Mouse (Mus musculus) MEL (cell line): ENCODE measurements at regions not wholly inside any gene's neighbourhood (a gene's known extent, or its start where the extent isn't known, plus 50 kb on each side); places are given as distances from the start of the nearest gene placed in this dataset.

Experiments used
- DNase-seq: peaks from one replicate; pipeline ENCODE4 v3.0.0; 2011; ENCODE audit warnings: low read depth, low spot score
- H3K27ac ChIP-seq: 2 replicates; pipeline ENCODE4 v1.5.1; 2012; ENCODE audit warnings: low read depth, mild to moderate bottlenecking, control low read depth, low read length, moderate library complexity; ENCODE audit not compliant: control insufficient read depth
- H3K27me3 ChIP-seq, 2 experiments: fragments of 150-350 bp in 1 of 2; sonication (generic) in 1 of 2; 2 replicates each; pipeline ENCODE4 v1.6.1; 2012; ENCODE audit warnings: low read length in 2 of 2, mild to moderate bottlenecking in 2 of 2, improper control_type of control experiment in 1 of 2, moderate library complexity in 1 of 2; ENCODE audit not compliant: insufficient read depth in 2 of 2, control insufficient read depth in 1 of 2
- H3K36me3 ChIP-seq, 2 experiments: 2 replicates each; pipeline ENCODE4 v1.6.1; 2012 to 2014; ENCODE audit warnings: low read length in 2 of 2, improper control_type of control experiment in 1 of 2, inconsistent platforms in 1 of 2, mild to moderate bottlenecking in 1 of 2; ENCODE audit not compliant: insufficient read depth in 2 of 2, control insufficient read depth in 1 of 2
- H3K4me1 ChIP-seq, 2 experiments: fragments of 150-350 bp in 1 of 2; sonication (generic) in 1 of 2; 2 replicates each; pipeline ENCODE4 v1.6.1; 2012; ENCODE audit warnings: low read length in 2 of 2, improper control_type of control experiment in 1 of 2, mild to moderate bottlenecking in 1 of 2; ENCODE audit not compliant: insufficient read depth in 2 of 2, control insufficient read depth in 1 of 2
- H3K4me3 ChIP-seq, 2 experiments: fragments of 150-350 bp in 1 of 2; sonication (generic) in 1 of 2; 2 replicates each; pipeline ENCODE4 v1.5.1; 2012; ENCODE audit warnings: low read depth in 2 of 2, low read length in 2 of 2, mild to moderate bottlenecking in 2 of 2, moderate library complexity in 2 of 2, control low read depth in 1 of 2, improper control_type of control experiment in 1 of 2; ENCODE audit not compliant: control insufficient read depth in 1 of 2, insufficient read depth in 1 of 2
- H3K79me2 ChIP-seq: 2 replicates; pipeline ENCODE4 v1.6.1; 2012; ENCODE audit warnings: mild to moderate bottlenecking, low read length, moderate library complexity; ENCODE audit not compliant: control insufficient read depth, poor library complexity, insufficient read depth
- H3K9ac ChIP-seq: 2 replicates; pipeline ENCODE4 v1.6.1; 2012; ENCODE audit warnings: low read depth, mild to moderate bottlenecking, control low read depth, low read length, moderate library complexity; ENCODE audit not compliant: control insufficient read depth, poor library complexity, severe bottlenecking
- H3K9me3 ChIP-seq: fragments of 150-350 bp; sonication (generic); replicated peaks from 2 replicates; pipeline ENCODE4 v1.6.1; 2012; ENCODE audit warnings: mild to moderate bottlenecking, low read length, improper control_type of control experiment, moderate library complexity; ENCODE audit not compliant: insufficient read depth
- BHLHE40 ChIP-seq: IDR thresholded peaks from 2 replicates; pipeline ENCODE4 v1.6.1; 2012; ENCODE audit warnings: low read depth, mild to moderate bottlenecking, inconsistent platforms, low read length, improper control_type of control experiment, borderline replicate concordance
- EP300 ChIP-seq, 2 experiments: IDR thresholded peaks; 2 replicates each; pipeline ENCODE4 v1.6.1; 2011; ENCODE audit warnings: improper control_type of control experiment in 2 of 2, low read length in 2 of 2, low read depth in 1 of 2, mild to moderate bottlenecking in 1 of 2
- GABPA ChIP-seq: IDR thresholded peaks from 2 replicates; pipeline ENCODE4 v1.6.1; 2012; ENCODE audit warnings: low read depth, mild to moderate bottlenecking, inconsistent platforms, low read length, improper control_type of control experiment, moderate library complexity
- GATA1 ChIP-seq: IDR thresholded peaks from 2 replicates; pipeline ENCODE4 v1.6.1; 2011; ENCODE audit warnings: low read depth, low read length, improper control_type of control experiment
- MAFK ChIP-seq: IDR thresholded peaks from 2 replicates; pipeline ENCODE4 v1.6.1; 2011; ENCODE audit warnings: low read depth, mild to moderate bottlenecking, low read length, improper control_type of control experiment, borderline replicate concordance
- MAX ChIP-seq: IDR thresholded peaks from 2 replicates; pipeline ENCODE4 v1.6.1; 2011; ENCODE audit warnings: low read length, improper control_type of control experiment
- MAZ ChIP-seq: IDR thresholded peaks from 2 replicates; pipeline ENCODE4 v1.6.1; 2012; ENCODE audit warnings: low read depth, mild to moderate bottlenecking, inconsistent platforms, low read length, improper control_type of control experiment
- MXI1 ChIP-seq: IDR thresholded peaks from 2 replicates; pipeline ENCODE4 v1.6.1; 2011; ENCODE audit warnings: mild to moderate bottlenecking, low read depth, low read length, improper control_type of control experiment
- POLR2A ChIP-seq, 2 experiments: IDR thresholded peaks; 2 replicates each; pipeline ENCODE4 v1.6.1; 2011 to 2012; ENCODE audit warnings: low read length in 2 of 2, mild to moderate bottlenecking in 2 of 2, control low read depth in 1 of 2, improper control_type of control experiment in 1 of 2, low read depth in 1 of 2, moderate library complexity in 1 of 2; ENCODE audit not compliant: control insufficient read depth in 1 of 2, insufficient read depth in 1 of 2, poor library complexity in 1 of 2
- POLR2AphosphoS2 ChIP-seq: IDR thresholded peaks from 2 replicates; pipeline ENCODE4 v1.6.1; 2011; ENCODE audit warnings: low read length, improper control_type of control experiment
- RAD21 ChIP-seq: IDR thresholded peaks from 2 replicates; pipeline ENCODE4 v1.6.1; 2011; ENCODE audit warnings: mild to moderate bottlenecking, low read depth, low read length, improper control_type of control experiment
- SIN3A ChIP-seq: IDR thresholded peaks from 2 replicates; pipeline ENCODE4 v1.6.1; 2012; ENCODE audit warnings: low read length, improper control_type of control experiment, inconsistent platforms
- SMC3 ChIP-seq: IDR thresholded peaks from 2 replicates; pipeline ENCODE4 v1.6.1; 2011; ENCODE audit warnings: low read depth, low read length, improper control_type of control experiment
- TAL1 ChIP-seq: IDR thresholded peaks from 2 replicates; pipeline ENCODE4 v1.6.1; 2012; ENCODE audit warnings: mild to moderate bottlenecking, inconsistent platforms, low read length, moderate library complexity, mixed read lengths
- TCF12 ChIP-seq: IDR thresholded peaks from 2 replicates; pipeline ENCODE4 v1.6.1; 2014; ENCODE audit warnings: low read depth, mild to moderate bottlenecking, inconsistent platforms, low read length, improper control_type of control experiment, moderate library complexity
- UBTF ChIP-seq: IDR thresholded peaks from 2 replicates; pipeline ENCODE4 v1.6.1; 2012; ENCODE audit warnings: low read depth, mild to moderate bottlenecking, inconsistent platforms, low read length, improper control_type of control experiment, moderate library complexity, borderline replicate concordance; ENCODE audit not compliant: insufficient read depth
- USF1 ChIP-seq: IDR thresholded peaks from 2 replicates; pipeline ENCODE4 v1.6.1; 2014; ENCODE audit warnings: low read depth, mild to moderate bottlenecking, inconsistent platforms, low read length, improper control_type of control experiment, moderate library complexity
- ZKSCAN1 ChIP-seq: IDR thresholded peaks from 2 replicates; pipeline ENCODE4 v1.6.1; 2012; ENCODE audit warnings: low read depth, mild to moderate bottlenecking, inconsistent platforms, low read length, improper control_type of control experiment, moderate library complexity

DNA sequence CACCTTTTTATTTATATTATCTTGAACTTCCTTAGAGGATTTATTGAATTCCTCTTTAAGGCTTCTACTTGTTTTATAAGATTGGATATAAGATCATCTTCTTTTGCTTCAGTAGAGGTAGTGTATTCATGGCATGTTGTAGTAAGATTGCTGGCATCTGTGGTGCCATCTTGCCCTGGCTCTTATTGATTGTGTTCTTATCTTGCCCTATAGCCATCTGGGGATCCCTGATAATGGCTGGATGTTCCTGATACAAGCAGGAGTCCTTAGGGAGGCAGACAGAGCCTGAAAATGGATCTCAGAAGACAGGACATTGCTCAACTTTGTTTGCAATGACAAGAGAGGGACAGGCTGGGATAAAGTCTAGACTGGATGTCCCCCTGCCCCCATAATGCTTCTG is 679.7 kb upstream of the H2afb3 start:
- Histone ChIP-seq H3K36me3 (no peaks in the 10 kb centered on the region), H3K79me2 (no peaks in the 10 kb centered on the region), H3K27ac (no peak overlapping the region), H3K27me3 (no peaks in the 10 kb centered on the region), H3K9ac (no peak overlapping the region), H3K4me1 (no peaks in the 10 kb centered on the region), H3K9me3 (no peaks in the 10 kb centered on the region), H3K4me3 (no peak overlapping the region)
- TF ChIP-seq SIN3A = no peak
- TF ChIP-seq USF1 = no peak
- TF ChIP-seq UBTF = no peak
- TF ChIP-seq TCF12 = peak; percentile 73
- no peak for TF ChIP-seq ZKSCAN1
- no peak for TF ChIP-seq BHLHE40
- TF ChIP-seq GABPA = no peak
- TF ChIP-seq GATA1 = peak; percentile 67
- TF ChIP-seq EP300 (IDR thresholded peaks at IDR 0.05; ENCODE audit: low read depth in 1 of 2, low read length in 2 of 2) = peak in 1 of 2 experiments; percentile 58; a peak in 1 of 4 replicates
- no peak for TF ChIP-seq POLR2AphosphoS2
- TF ChIP-seq MXI1 = no peak
- TF ChIP-seq MAX = no peak
- no peak for TF ChIP-seq MAZ
- no peak for TF ChIP-seq POLR2A (IDR thresholded peaks at IDR 0.05; ENCODE audit: control insufficient read depth in 1 of 2, insufficient read depth in 1 of 2, low read depth in 1 of 2, low read length in 2 of 2, poor library complexity in 1 of 2)
- no peak for TF ChIP-seq RAD21
- TF ChIP-seq MAFK = no peak
- no peak for TF ChIP-seq SMC3
- no peak for TF ChIP-seq TAL1
- peak; percentile 11 for DNase-seq
